Mouse (Mus musculus) cerebellum, adult 11 months (tissue): ENCODE measurements at regions not wholly inside any gene's neighbourhood (a gene's known extent, or its start where the extent isn't known, plus 50 kb on each side); places are given as distances from the start of the nearest gene placed in this dataset.

Experiments
- DNase-seq: peaks from one replicate; pipeline ENCODE4 v3.0.0; 2022

GRCm38 (mm10) chr8:88417307-88418095, 55.5 kb upstream of the Brd7 start:
- DNase-seq: peak; percentile 38

GRCm38 (mm10) chr8:88423264-88423663, 61.3 kb upstream of the Brd7 start:
- no peak for DNase-seq

GRCm38 (mm10) chr8:88428560-88428959, 66.6 kb upstream of the Brd7 start:
- no peak for DNase-seq

- DNase-seq: no peak
Measured at GRCm38 (mm10) chr8:88431389-88431788, 69.4 kb upstream of the Brd7 start.

DNA sequence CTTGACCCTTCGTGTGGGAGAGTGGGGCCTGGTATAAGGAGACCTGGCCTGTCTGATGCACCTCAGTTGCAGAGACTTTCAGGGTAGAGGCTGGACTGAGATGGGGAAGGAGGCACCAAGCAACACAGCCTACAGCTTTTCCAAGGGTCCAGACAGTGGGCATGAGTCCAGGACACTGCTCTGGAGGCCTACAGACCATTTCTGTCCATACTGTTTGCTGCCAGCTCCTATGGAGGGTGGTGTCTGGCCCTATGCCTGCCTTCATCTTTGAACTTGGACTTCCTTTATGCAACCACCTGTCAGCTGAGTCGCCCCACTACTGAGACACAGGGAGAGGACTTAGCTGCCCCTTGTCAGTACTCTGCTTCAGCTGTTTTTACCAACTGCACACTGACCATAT, 73.7 kb upstream of the Brd7 start:
- no peak for DNase-seq

DNA sequence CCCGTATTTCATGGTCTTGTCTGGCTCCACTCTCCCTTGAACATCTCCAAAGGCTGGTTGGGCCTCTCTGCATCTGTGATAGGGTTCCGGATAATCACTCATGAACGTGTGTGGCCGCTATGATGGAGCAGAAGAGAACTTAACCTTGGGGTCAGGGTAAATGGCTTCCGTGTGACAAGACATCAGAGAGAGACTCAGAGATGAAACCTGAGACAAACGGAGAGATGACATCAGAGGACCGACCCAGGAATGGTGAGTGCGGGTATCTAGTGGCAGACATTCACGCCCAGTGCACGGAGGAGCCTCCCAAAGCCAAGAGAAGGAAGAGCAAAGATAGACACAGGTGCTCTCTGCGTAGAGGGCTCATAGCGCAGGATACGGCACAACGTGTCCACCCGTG, 78.2 kb upstream of the Brd7 start:
- no peak for DNase-seq

DNA sequence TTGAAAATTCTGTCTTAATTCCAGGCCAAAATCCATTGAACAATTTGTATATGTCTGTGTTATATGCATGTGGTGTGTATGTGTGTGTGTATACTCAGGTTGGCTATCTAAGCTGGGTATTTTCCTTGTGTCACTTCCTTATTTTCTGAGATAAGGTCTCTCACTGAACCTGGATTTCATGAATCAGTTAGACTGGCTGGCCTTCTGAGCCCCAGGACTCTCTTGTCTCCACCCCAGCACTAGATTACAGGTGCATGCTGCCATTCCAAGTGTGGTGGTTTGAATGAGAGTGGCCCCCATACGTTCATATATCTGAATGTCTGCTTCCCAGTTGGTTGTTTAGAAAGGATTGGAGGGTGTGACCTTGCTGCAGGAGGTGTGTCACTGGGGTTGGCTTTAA, 77.8 kb upstream of the Nkd1 start:
- no peak for DNase-seq

DNA sequence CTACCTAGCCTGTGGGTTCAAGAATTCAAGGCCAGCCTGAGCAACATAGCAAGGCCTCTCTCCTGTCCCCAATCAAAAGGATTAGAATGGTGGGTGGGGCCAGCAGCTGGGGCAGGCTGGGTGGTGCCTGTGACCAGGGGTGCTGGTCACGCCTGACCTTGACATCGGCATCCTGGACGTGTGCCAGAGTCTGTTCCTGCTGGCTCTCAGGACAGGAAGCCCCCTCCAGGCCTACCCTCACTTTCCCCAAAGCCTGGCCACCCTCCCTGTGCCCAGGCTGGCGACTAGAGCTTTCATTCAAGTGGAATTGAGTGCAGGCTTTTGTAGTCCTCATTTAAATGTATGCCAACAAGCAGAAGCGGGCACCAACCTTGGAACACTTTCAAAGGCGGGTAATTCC, 73.7 kb upstream of the Nkd1 start:
- DNase-seq: peak; percentile 26

- DNase-seq: peak; percentile 16
Measured at GRCm38 (mm10) chr8:88447844-88448535, 73.2 kb upstream of the Nkd1 start.

DNA sequence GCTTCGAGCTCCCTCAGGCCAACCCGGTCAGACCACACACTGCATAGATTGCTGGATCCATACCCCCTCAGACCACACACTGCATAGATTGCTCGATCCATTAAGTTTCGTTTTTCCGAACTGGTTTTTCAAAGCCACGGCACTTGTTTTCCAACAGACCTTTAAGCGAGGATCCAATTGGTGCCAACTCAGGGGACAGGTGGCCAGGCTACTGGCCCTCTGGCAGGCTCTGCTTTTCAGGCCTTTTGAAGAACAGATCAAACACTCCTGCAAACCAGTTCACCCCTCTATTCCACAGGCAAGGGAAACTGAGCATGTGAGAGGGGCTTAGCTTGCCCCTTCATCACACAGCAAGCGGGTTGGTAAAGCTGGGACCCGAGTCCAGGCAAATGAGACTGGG, 72.2 kb upstream of the Nkd1 start:
- DNase-seq: peak; percentile 35

GRCm38 (mm10) chr8:88449534-88449933, 71.6 kb upstream of the Nkd1 start:
- no peak for DNase-seq

DNA sequence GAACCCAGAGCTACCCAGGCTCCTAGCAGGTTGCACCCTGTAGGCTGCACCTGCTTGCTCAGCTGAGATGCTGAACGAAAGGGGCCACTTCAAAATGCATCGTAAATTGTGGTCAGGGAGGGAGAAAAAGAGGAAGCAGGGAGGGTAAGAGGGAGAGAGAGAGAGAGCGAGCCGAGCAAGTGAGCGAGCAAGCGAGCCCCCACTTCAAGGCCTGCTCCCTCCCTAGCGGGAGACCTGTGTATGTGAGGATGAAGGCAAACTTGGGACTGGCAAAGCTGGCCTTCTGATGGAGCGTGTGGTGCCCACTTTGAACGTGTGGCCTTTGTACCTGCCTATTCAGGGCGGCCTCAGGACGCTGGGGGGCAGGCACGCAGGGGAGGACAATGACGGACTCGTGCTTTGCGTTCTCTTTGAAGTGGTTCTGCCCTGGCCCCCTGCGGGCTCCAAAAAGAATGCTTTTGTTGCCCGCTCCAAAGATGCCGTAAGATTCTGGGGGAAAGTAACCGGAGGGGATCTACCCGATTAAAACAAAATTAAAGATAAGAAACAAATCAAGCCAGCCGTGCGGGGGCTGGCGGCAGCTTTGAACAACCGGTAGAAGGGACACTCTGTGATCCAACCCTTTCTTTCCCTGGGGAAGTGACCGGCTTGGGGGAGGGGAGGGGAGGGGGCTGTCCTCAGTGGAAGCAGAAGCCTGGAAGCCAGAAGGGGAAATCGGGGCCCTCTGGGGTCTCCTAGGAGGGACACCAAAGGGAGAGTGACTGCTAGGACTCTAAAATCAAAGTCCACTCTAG, 70.1 kb upstream of the Nkd1 start:
- peak; percentile 8 for DNase-seq

DNA sequence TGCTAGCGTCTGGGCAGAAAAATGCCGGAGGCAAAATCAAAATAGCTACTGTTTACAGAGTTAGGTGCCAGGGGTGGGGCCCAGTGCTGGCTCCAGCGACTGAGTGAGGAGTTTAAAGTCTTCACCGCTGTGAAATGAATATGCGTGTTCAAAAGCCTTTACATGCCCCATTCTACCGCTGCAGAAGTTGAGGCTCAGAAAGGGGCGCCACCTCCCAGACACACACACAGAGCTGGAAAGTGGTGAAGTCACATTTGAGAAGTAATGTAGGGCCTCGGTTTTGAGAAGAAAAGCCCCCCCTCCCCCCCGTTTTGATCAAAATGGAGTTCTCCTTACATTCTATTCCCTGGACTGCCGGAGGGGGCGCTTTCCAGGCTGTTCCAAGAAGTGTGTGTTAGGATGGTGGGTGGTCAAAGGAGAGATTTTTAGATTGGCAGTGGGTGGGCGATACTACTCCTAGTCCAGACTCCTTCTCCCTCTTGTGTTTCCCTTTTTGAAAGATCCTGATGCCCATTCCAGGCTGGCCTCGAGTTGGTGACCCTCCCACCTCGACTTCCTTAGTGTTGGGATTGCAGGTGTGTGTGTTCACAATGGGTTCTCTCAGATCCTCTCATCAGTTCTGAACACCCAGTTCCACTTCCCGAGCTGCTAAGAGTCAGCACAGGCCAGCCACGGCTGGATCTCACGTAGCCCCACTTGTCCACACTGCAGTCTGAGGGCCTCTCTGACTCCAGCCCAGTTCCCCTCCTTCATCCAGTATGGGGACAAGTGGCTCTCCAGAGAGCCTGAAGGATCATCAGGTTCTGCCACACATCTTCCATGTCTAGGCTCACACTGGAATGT, 69.3 kb upstream of the Nkd1 start:
- peak; percentile 28 for DNase-seq

- DNase-seq: peak; percentile 58
Measured at GRCm38 (mm10) chr8:88452501-88452847, 68.7 kb upstream of the Nkd1 start.

DNA sequence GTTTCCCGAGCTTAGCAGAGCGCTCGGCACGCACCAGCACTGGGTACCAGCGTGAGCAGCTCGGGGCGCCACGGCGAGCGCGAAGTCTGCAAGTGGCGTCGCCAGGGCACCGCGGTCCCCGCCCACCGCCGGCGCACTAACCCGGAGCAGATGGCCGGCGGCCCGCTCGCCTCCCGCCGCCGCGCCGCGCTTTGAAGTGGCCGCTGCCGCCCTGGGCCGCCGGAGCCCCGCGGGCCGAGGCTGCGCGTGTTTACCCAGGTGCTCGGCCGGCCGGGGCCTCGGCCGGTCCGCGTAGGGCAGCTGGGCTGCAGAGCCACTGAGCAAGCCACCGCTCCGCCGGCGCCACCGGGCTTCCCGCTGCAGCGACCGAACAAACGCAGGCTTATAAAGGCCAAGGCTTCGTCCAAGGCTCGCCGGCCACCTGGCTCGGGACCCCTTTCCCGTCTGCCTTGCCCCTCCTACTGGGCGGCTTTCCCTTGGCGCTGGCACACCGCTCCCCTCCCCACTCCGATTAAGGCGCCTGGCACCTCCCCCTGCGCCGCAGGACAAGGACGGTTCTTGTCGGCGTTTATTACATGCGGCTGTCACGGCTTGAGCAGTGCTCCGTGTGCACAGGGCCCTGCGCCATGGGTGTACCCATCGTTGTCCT, 67.0 kb upstream of the Nkd1 start:
- peak; percentile 75 for DNase-seq

GRCm38 (mm10) chr8:88454906-88455305, 66.2 kb upstream of the Nkd1 start:
- no peak for DNase-seq

GRCm38 (mm10) chr8:88455434-88456020, 65.6 kb upstream of the Nkd1 start:
- DNase-seq: peak; percentile 18

DNA sequence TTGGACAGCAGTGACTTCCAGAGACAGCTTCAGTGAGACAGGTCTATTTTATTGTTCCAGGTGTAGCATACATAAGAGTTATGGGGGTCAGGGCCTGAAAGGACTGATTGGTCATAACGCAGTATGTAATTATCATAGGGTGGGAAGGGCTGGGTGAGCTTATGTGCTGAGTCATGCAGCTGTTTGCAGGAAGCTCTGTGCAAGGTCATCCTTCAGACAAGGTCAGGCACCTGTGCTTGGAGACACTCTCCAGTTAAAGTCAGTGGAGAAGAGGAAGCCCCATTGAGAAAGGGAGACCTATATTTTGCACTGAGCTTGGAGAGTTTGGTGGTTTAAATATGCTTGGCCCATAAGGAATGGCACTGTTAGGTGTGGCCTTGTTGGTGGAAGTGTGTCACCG, 62.0 kb upstream of the Nkd1 start:
- DNase-seq: no peak

DNA sequence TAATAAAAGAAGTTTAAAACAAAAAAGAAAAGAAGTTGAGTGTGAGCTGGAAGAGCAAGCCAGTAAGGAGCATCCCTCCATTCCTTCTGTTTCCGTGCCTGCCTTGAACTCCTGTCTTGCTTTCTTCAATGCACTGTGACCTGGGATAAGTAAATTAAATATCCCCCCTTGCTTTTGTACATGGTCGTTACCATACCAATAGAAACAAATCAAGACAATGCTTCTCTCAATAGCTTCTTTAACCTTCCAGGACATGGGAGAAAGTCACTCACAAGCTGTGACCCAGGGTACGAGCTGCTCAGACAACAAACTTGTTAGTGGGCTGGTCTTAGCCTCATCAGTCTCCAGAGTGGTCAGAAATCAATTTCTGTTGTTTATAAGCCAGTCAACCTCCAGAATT, 53.4 kb upstream of the Nkd1 start:
- no peak for DNase-seq

DNA sequence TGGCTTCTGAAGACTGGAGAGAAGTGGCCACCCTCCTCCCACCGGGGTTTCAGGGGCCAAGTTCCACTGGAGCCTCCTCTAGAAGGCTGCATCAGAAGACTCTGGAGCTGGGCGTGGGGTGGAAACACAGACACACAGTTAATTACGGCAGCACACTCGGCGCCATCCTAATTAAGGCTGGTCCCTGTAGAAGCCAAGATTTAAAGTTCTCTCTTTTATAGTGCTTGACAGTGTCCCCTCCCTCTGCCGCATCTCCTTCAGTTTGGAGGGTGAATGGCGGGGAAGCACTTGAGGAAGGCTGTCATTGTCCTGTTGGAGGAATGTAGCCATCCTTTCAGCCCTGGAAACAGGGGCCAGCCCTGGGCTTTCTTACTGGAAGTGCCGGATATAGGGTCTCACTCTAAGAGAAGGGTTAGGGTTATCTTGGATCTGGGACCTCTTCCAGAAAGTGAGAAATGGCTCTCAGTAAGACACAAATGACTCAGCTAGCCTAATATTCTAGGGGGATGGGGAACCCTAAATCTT, 50.2 kb upstream of the Nkd1 start:
- DNase-seq: no peak
